Mouse (Mus musculus) macrophage (primary cell): ENCODE results near the gene Slc25a11. TPM values are rescaled to one million over a fixed set of nuclear protein-coding genes. Genes with fewer than 3 reads are reported as not detected.
A peak's percentile ranks its signal among the peaks of the same experiment; 100 is the strongest.

Experiments used
- H3K27ac ChIP-seq: fragments of 350-480 bp; formaldehyde crosslinking; 2 replicates; pipeline ENCODE4 v1.9.0; 2021
- H3K36me3 ChIP-seq: fragments of 350-480 bp; formaldehyde crosslinking; 2 replicates; pipeline ENCODE4 v1.9.0; 2021; ENCODE audit errors: inconsistent target
- H3K4me3 ChIP-seq: fragments of 350-480 bp; formaldehyde crosslinking; 2 replicates; pipeline ENCODE4 v1.9.0; 2021; ENCODE audit errors: inconsistent target
- H3K79me2 ChIP-seq: fragments of 350-480 bp; formaldehyde crosslinking; 2 replicates; pipeline ENCODE4 v1.9.0; 2021; ENCODE audit errors: inconsistent target
- WGBS: methylation state at CpG from one replicate; pipeline ENCODE4 v1.1.7; 2026; ENCODE audit warnings: inconsistent platforms; ENCODE audit not compliant: missing documents; 5-methylcytosine and 5-hydroxymethylcytosine counted together
- polyA plus RNA-seq: library from polyadenylated mRNA; stranded (reverse); fragments of 250-400 nt; gene quantifications from 3 replicates; pipeline ENCODE4 v1.2.4, GENCODE M21; 2018; ENCODE audit warnings: inconsistent platforms
- total RNA-seq, 78 experiments: library from RNA; depleted of rRNA; stranded (reverse); fragments of 250-400 nt; gene quantifications; 1 replicate in 9 of 78; 2 replicates in 24 of 78; 3 replicates in 43 of 78; 4 replicates in 2 of 78; pipeline ENCODE4 v1.2.4; 2018; ENCODE audit warnings: inconsistent platforms in 56 of 78

Slc25a11 gene
- 10 to 100 TPM; 17.7 to 93.2 (median 47.9) TPM for total RNA-seq (2018; cell fraction: chromatin; rRNA removed)
- 100 to 1,000 TPM in 20 of 26 experiments, 10 to 100 TPM in 6; 79.4 to 138 (median 112) TPM for total RNA-seq (2018; cell fraction: cytosol; rRNA removed)
- 100 to 1,000 TPM in 1 of 26 experiments, 10 to 100 TPM in 25; 31.5 to 107 (median 56.9) TPM for total RNA-seq (2018; cell fraction: nucleus; rRNA removed)
- polyA plus RNA-seq: 53.0 to 112 TPM (median 103 TPM) in 3 replicates

DNA sequence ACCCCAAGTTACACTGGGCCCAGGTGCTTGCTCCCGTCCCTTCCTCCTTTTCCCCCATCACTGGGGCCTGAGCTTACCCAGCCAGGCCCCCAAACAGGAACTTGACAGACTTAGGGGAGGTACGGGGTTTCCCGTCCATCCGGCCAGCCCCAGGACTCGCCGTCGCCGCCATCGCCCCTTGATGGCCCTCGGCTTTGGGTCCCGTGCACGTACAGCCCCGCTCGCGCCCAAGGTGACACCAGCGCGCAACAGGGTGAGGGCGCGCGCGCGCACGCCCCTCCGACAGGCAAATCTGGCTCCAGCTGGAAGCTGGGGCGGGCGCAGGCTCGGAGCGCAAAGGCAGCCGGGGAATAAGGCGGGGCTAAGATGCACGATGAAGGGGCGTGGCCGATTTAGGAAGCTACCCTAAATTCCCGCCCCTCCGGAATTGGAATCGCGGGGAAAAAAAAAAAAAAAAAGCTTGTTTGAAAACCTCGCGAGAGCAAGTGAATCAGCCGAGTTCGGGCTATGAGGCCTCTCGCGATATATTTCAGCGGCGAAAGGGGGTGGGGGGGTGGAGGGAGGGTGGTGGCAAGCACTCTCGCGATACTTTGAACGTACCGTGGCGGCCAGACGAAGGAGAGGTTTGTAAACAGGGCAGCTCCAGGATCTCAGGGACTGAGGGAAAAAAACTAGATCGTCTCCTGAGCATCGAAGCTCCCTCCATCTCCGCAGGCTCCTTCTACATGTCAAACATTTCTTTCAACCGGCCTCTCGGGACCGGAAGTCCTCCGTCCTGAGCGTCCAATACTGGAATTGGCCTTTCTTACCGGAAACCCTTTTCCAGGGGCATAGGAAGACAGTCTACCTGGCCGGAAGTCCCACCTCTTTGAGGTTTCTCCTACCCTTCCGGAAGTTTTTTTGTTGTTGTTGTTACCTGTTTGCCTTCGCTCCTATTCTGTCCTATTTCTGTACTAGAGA lies at the start of gene Slc25a11, which contains the start of gene Rnf167:
Gene Slc25a11, minus strand, starts transcription at position 789 of the 960 bp plus-strand sequence.
Gene Rnf167, plus strand, starts transcription at position 545 of the 960 bp plus-strand sequence.
- peaks cover 66% of the 10 kb centered on the region for H3K79me2 ChIP-seq
- H3K36me3 ChIP-seq: peaks cover 45% of the 10 kb centered on the region; the same call in 1 of the 2 replicates
- peak within 1 kb of the TSS; percentile 81 for H3K4me3 ChIP-seq
- peak within 1 kb of the TSS; percentile 85 for H3K27ac ChIP-seq
- WGBS: under 1% methylated on average over 57 of the region's 63 CpGs

- Histone ChIP-seq H3K27ac (no peak overlapping the region), H3K4me3 (no peak overlapping the region), H3K36me3 (no peaks in the 10 kb centered on the region), H3K79me2 (no peaks in the 10 kb centered on the region)
- 92% methylated on average over 3 of the region's 3 CpGs for WGBS
Observed at GRCm38 (mm10) chr11:70693504-70693903, 46.2 kb upstream of the Slc25a11 start.

DNA sequence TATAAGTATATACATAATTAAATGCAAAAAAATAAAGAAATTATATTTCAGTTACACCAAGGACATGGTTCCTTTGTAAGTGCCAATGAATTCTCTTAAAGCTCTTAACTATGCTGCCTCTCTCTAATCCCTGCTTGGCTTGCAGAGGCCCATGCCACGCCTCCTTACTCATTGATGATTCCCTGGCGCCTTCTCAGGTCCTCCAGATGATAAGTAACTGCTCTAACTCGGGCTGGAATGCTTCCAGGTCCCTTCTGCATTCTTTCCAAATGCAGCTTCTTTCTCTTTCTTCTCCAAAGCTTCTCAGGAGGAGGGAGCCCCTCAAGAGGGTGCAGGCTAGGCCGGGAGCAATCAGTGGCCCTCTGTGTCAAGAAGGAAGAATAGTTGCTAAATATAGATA lies 42.3 kb upstream of the Slc25a11 start:
- Histone ChIP-seq H3K27ac (no peak overlapping the region), H3K36me3 (peaks cover 15% of the 10 kb centered on the region; the same call in 1 of the 2 replicates), H3K4me3 (no peak overlapping the region), H3K79me2 (peaks cover 29% of the 10 kb centered on the region)
- 92% methylated on average over 4 of the region's 4 CpGs for whole genome bisulfite sequencing

DNA sequence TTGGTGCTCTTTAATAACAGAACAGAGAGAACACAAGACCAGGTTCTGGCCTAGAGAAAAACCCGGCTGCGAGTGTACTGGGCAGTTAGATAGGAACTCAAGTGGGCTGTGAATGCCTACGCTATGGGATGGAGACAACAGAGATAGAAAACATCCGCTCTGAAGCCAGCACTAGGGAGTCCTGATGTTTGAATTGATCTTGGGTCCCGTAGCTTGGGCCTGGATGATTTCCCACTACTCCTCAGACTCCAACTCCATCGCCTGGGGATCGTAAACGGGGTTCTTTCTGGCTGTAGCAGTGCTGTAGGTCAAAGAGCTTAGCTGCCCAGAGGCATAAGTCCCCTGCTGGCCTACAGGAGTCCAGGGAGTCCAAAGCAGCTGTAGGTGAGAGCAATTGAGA lies 41.1 kb upstream of the Slc25a11 start:
- 53% methylated on average over 8 of the region's 8 CpGs for WGBS
- Histone ChIP-seq H3K79me2 (peaks cover 38% of the 10 kb centered on the region), H3K4me3 (peak overlapping the region; percentile 55), H3K27ac (peak overlapping the region; percentile 72), H3K36me3 (peaks cover 20% of the 10 kb centered on the region; the same call in 1 of the 2 replicates)

- H3K36me3 ChIP-seq: peaks cover 23% of the 10 kb centered on the region; the same call in 1 of the 2 replicates
- peak within 1 kb of the TSS; percentile 80 for H3K4me3 ChIP-seq
- WGBS: under 1% methylated on average over 53 of the region's 55 CpGs
- peak within 1 kb of the TSS; percentile 84 for H3K27ac ChIP-seq
- H3K79me2 ChIP-seq: peaks cover 44% of the 10 kb centered on the region
Observed at GRCm38 (mm10) chr11:70687601-70688199, 40.4 kb upstream of the Slc25a11 start, which contains the start of gene Camta2. TSS of gene Camta2 (minus strand) at chr11:70688105.

GRCm38 (mm10) chr11:70686901-70687566 lies 39.8 kb upstream of the Slc25a11 start:
- 2% methylated on average over 12 of the region's 16 CpGs for WGBS
- H3K4me3 ChIP-seq: peak overlapping the region; percentile 80
- H3K79me2 ChIP-seq: peaks cover 50% of the 10 kb centered on the region
- H3K27ac ChIP-seq: peak overlapping the region; percentile 84
- H3K36me3 ChIP-seq: peaks cover 30% of the 10 kb centered on the region; the same call in 1 of the 2 replicates

GRCm38 (mm10) chr11:70683640-70684039 lies 36.4 kb upstream of the Slc25a11 start:
- Histone ChIP-seq H3K36me3 (peaks cover 49% of the 10 kb centered on the region; the same call in 1 of the 2 replicates), H3K79me2 (peaks cover 63% of the 10 kb centered on the region), H3K4me3 (no peak overlapping the region), H3K27ac (peak overlapping the region; percentile 84)
- 79% methylated on average over 5 of the region's 5 CpGs for WGBS

DNA sequence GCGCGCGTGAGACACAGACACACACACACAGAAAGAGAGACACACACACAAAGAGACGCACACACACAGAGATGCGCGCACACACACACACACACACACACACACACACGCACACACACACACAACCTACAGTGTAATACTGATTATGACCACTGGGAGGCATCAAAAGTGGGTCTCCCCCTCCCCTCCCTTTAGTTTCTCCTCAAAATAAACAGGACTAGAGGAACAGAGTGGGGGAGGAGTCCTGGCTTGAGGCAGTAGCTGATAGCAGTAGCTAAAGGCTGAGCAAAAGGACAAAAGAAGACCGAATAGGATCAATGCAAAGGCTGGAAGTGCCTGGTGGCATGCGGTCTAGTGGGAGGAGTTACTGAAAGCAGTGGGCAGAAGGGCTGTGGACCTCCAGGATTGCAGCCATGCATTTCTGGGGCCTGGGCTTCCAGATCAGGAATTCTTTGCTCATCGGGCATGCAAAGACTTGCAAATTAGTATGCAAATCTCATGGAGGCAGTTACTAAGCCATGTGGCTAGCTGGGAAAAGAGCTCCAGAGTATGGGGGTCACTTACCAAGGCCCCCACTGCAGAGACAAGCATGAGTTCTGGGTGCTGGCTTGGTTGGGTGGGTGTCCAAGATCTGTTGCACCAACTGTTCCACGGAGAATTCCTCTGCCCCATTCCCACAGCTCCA lies 34.8 kb upstream of the Slc25a11 start:
- H3K79me2 ChIP-seq: peaks cover 62% of the 10 kb centered on the region
- H3K27ac ChIP-seq: no peak overlapping the region
- peaks cover 64% of the 10 kb centered on the region for H3K36me3 ChIP-seq
- H3K4me3 ChIP-seq: no peak overlapping the region
- WGBS: 89% methylated on average over 11 of the region's 11 CpGs

- Histone ChIP-seq H3K36me3 (peaks cover 73% of the 10 kb centered on the region), H3K4me3 (no peak overlapping the region), H3K79me2 (peaks cover 53% of the 10 kb centered on the region), H3K27ac (no peak overlapping the region)
- 95% methylated on average over 11 of the region's 12 CpGs for WGBS
Observed at GRCm38 (mm10) chr11:70681170-70681569, 33.9 kb upstream of the Slc25a11 start.

- peak overlapping the region; percentile 82 for H3K27ac ChIP-seq
- 4% methylated on average over 7 of the region's 8 CpGs for WGBS
- H3K79me2 ChIP-seq: peaks cover 41% of the 10 kb centered on the region; the same call in 1 of the 2 replicates
- H3K4me3 ChIP-seq: no peak overlapping the region
- peaks cover 71% of the 10 kb centered on the region for H3K36me3 ChIP-seq
Observed at GRCm38 (mm10) chr11:70679894-70680293, 32.6 kb upstream of the Slc25a11 start.

DNA sequence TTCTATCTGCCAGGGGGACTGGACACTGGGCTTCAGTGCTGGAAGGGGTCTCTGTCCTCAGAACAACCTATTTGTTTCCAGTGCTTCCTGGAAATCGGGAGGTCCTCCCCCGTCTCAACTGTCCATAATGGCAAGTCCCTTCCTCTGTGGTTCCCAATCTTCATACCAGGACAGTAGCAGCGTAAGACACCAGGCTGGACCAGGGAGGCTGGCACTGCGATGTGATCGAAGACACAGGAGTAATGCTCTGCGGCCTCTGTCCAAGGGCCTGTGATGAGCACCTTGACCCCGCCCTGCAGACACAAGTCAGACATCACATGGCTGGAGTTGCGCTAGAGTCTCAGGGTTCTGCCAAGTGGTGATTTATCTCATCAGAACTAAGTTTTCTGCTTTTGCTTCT lies 32.1 kb upstream of the Slc25a11 start:
- peaks cover 66% of the 10 kb centered on the region for H3K36me3 ChIP-seq
- H3K79me2 ChIP-seq: peaks cover 35% of the 10 kb centered on the region; the same call in 1 of the 2 replicates
- 91% methylated on average over 8 of the region's 8 CpGs for WGBS
- peak overlapping the region; percentile 82 for H3K27ac ChIP-seq
- H3K4me3 ChIP-seq: no peak overlapping the region

- Histone ChIP-seq H3K36me3 (peaks cover 69% of the 10 kb centered on the region), H3K27ac (peak overlapping the region; percentile 82), H3K79me2 (peaks cover 29% of the 10 kb centered on the region; the same call in 1 of the 2 replicates), H3K4me3 (no peak overlapping the region)
- WGBS: 88% methylated on average over 2 of the region's 2 CpGs
Observed at GRCm38 (mm10) chr11:70678576-70678975, 31.3 kb upstream of the Slc25a11 start.

- H3K36me3 ChIP-seq: peaks cover 71% of the 10 kb centered on the region
- H3K27ac ChIP-seq: no peak overlapping the region
- WGBS: 91% methylated on average over 7 of the region's 9 CpGs
- no peak overlapping the region for H3K4me3 ChIP-seq
- H3K79me2 ChIP-seq: peaks cover 27% of the 10 kb centered on the region; the same call in 1 of the 2 replicates
Observed at GRCm38 (mm10) chr11:70678092-70678491, 30.8 kb upstream of the Slc25a11 start.
